Mouse (Mus musculus) testis, adult 2 months (tissue): ENCODE measurements around the gene Frat1.

Experiments
- CTCF ChIP-seq: fragments of 200-500 bp; IDR thresholded peaks from 2 replicates; pipeline ENCODE4 v1.5.1; 2012; ENCODE audit warnings: low read depth, mild to moderate bottlenecking, inconsistent platforms, low read length, moderate library complexity; ENCODE audit not compliant: control insufficient read depth, insufficient read depth, insufficient replicate concordance
- POLR2A ChIP-seq: fragments of 200-500 bp; IDR thresholded peaks from 2 replicates; pipeline ENCODE4 v1.6.1; 2012; ENCODE audit warnings: low read depth, mild to moderate bottlenecking, inconsistent platforms, low read length, moderate library complexity; ENCODE audit not compliant: control insufficient read depth

DNA sequence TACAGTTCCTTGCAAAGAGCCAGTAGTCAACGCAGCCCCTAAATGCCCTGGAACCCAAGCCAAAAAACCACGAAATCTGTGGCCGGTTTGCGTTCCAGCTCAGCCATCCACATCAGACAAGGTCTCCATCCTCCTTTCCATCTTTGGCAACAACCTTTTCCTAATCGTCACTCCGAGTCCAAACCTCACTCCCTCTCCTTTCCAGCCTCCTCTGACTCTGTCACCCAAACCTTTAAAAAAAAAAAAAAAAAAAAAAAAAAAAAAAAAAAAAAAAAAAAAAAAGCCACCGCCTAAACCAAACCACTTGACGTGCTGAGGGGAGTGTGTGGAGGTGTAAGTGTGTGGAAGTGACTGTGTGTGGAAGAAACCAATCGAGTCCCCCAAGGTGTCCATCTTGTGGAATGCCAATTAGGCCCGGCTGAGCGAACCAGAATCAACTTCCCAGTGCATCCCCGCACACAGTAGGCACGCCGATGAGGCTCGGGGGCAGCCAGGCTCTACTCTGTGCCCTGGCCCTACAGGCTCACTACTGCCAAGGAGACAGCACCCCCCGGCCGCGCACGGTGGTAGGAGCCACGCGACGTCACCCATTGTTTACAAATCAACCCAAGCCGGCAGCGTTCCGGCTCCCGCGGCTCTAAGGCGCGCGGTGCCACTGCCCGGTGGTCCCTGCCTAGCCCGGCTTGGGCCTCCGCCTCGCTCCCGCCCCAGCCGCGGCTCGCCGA, at the start of gene Frat1:
- TF ChIP-seq CTCF (no peak), POLR2A (peak; percentile 51; the same call in 1 of the 2 replicates)
